Mouse (Mus musculus) forebrain, postnatal 0 days (tissue): ENCODE data around the gene Ifna4. TPM values are rescaled to one million over a fixed set of nuclear protein-coding genes. Genes with fewer than 3 reads are reported as not detected.

ENCODE experiments used
- ATAC-seq: fragments of 200-750 bp; cut with Nextera tagmentation; 2 replicates; pipeline ENCODE4 v1.8.0; 2017; ENCODE audit warnings: mild to moderate bottlenecking, moderate library complexity
- DNase-seq: peaks from one replicate; pipeline ENCODE4 v3.0.0-alpha.2; 2015
- H3K27ac ChIP-seq: fragments of 300-500 bp; sonication (generic); 2 replicates; pipeline ENCODE4 v1.5.1; 2014; ENCODE audit warnings: low read depth, mild to moderate bottlenecking, antibody characterized with exemption, low read length, moderate library complexity, mixed read lengths
- H3K27me3 ChIP-seq: fragments of 300-500 bp; sonication (generic); 2 replicates; pipeline ENCODE4 v1.6.1; 2014; ENCODE audit warnings: mild to moderate bottlenecking, low read length, mixed read lengths; ENCODE audit not compliant: insufficient read depth
- H3K36me3 ChIP-seq: fragments of 300-500 bp; sonication (generic); 2 replicates; pipeline ENCODE4 v1.6.1; 2014; ENCODE audit warnings: mild to moderate bottlenecking, moderate library complexity; ENCODE audit not compliant: insufficient read depth
- H3K4me1 ChIP-seq: fragments of 300-500 bp; sonication (generic); 2 replicates; pipeline ENCODE4 v1.6.1; 2014; ENCODE audit warnings: antibody characterized with exemption; ENCODE audit not compliant: insufficient read depth
- H3K4me2 ChIP-seq: fragments of 300-500 bp; sonication (generic); 2 replicates; pipeline ENCODE4 v1.6.1; 2014; ENCODE audit warnings: low read depth, mild to moderate bottlenecking, moderate library complexity
- H3K4me3 ChIP-seq: fragments of 300-500 bp; sonication (generic); 2 replicates; pipeline ENCODE4 v1.5.1; 2014; ENCODE audit warnings: low read depth, low read length, mixed read lengths
- H3K9ac ChIP-seq: fragments of 300-500 bp; sonication (generic); 2 replicates; pipeline ENCODE4 v1.6.1; 2014; ENCODE audit warnings: mild to moderate bottlenecking
- H3K9me3 ChIP-seq: fragments of 300-500 bp; sonication (generic); 2 replicates; pipeline ENCODE4 v1.6.1; 2016; ENCODE audit warnings: low read length
- CTCF ChIP-seq: sonication (generic); IDR thresholded peaks from 2 replicates; pipeline ENCODE4 v1.5.1; 2016; ENCODE audit warnings: antibody characterized with exemption, control low read depth, low read depth
- WGBS: fragments of 180-500 bp; shearing (Covaris S2); extraction: QIAGEN DNeasy Blood & Tissue Kit; methylation state at CpG from one replicate; pipeline ENCODE4 v1.1.7; 2014; 5-methylcytosine and 5-hydroxymethylcytosine counted together
- polyA plus RNA-seq: library from polyadenylated mRNA; unstranded; fragments of >200 nt; fragmentation: Nextera tagmentation; extraction: Ambion mirVana; gene quantifications from 2 replicates; pipeline ENCODE4 v1.2.1, GENCODE M21; 2015
- total RNA-seq: library from RNA; depleted of rRNA; stranded (reverse); fragments of >200 nt; gene quantifications from 2 replicates; pipeline ENCODE4 v1.2.3, GENCODE M21; 2014

The Ifna4 gene
- total and polyA plus RNA-seq, 2 experiments from 2014 or later, result not detected

- ATAC-seq, result no peak
- no peak overlapping the region for H3K27ac ChIP-seq
- no peaks in the 10 kb centered on the region for H3K27me3 ChIP-seq
- WGBS, result 40% methylated on average over 2 of the region's 2 CpGs
- DNase-seq, result no peak
- H3K9ac ChIP-seq, result no peak overlapping the region
- H3K9me3 ChIP-seq, result no peaks in the 10 kb centered on the region
- H3K4me1 ChIP-seq, result no peaks in the 10 kb centered on the region
- peak; percentile 36; the same call in 1 of the 2 replicates for TF ChIP-seq CTCF
- no peak overlapping the region for H3K4me2 ChIP-seq
- no peak overlapping the region for H3K4me3 ChIP-seq
- no peaks in the 10 kb centered on the region for H3K36me3 ChIP-seq
Measured at GRCm38 (mm10) chr4:88845334-88845733, 3.7 kb downstream of the Ifna4 start.

- no peaks in the 10 kb centered on the region for H3K9me3 ChIP-seq
- TF ChIP-seq CTCF, result no peak
- H3K36me3 ChIP-seq, result no peaks in the 10 kb centered on the region
- no peak for DNase-seq
- H3K4me1 ChIP-seq, result no peaks in the 10 kb centered on the region
- no peak within 1 kb of the TSS for H3K4me3 ChIP-seq
- no peak within 1 kb of the TSS for H3K4me2 ChIP-seq
- H3K27ac ChIP-seq, result no peak within 1 kb of the TSS
- WGBS, result 37% methylated on average over 1 of the region's 1 CpGs
- no peak for ATAC-seq
- H3K9ac ChIP-seq, result no peak within 1 kb of the TSS
- no peaks in the 10 kb centered on the region for H3K27me3 ChIP-seq
Measured at GRCm38 (mm10) chr4:88849698-88850097, 8.0 kb downstream of the Ifna4 start, which contains the start of gene Ifna1. Gene Ifna1, plus strand, starts transcription at chr4:88850087.

- Histone ChIP-seq H3K9me3 (no peaks in the 10 kb centered on the region), H3K4me2 (no peak overlapping the region), H3K27me3 (no peaks in the 10 kb centered on the region), H3K4me1 (no peaks in the 10 kb centered on the region), H3K27ac (no peak overlapping the region), H3K4me3 (no peak overlapping the region), H3K9ac (no peak overlapping the region), H3K36me3 (no peaks in the 10 kb centered on the region)
- WGBS, result 15% methylated on average over 4 of the region's 4 CpGs
- ATAC-seq (no peak), DNase-seq (no peak)
- TF ChIP-seq CTCF, result no peak
Measured at GRCm38 (mm10) chr4:88851026-88851763, 9.5 kb downstream of the Ifna4 start.

GRCm38 (mm10) chr4:88859214-88859613, 17.6 kb downstream of the Ifna4 start:
- no peak overlapping the region for H3K27ac ChIP-seq
- ATAC-seq (no peak), DNase-seq (no peak)
- H3K4me1 ChIP-seq, result no peaks in the 10 kb centered on the region
- no peaks in the 10 kb centered on the region for H3K27me3 ChIP-seq
- no peak overlapping the region for H3K9ac ChIP-seq
- H3K36me3 ChIP-seq, result no peaks in the 10 kb centered on the region
- H3K4me3 ChIP-seq, result no peak overlapping the region
- TF ChIP-seq CTCF, result no peak
- H3K4me2 ChIP-seq, result no peak overlapping the region
- no peaks in the 10 kb centered on the region for H3K9me3 ChIP-seq

GRCm38 (mm10) chr4:88863309-88863708, 21.6 kb downstream of the Ifna4 start:
- TF ChIP-seq CTCF, result no peak
- DNase-seq (no peak), ATAC-seq (no peak)
- H3K4me3 ChIP-seq, result no peak overlapping the region
- no peak overlapping the region for H3K9ac ChIP-seq
- WGBS, result 7% methylated on average over 7 of the region's 7 CpGs
- H3K36me3 ChIP-seq, result no peaks in the 10 kb centered on the region
- H3K9me3 ChIP-seq, result no peaks in the 10 kb centered on the region
- no peaks in the 10 kb centered on the region for H3K4me1 ChIP-seq
- no peaks in the 10 kb centered on the region for H3K27me3 ChIP-seq
- no peak overlapping the region for H3K27ac ChIP-seq
- H3K4me2 ChIP-seq, result no peak overlapping the region

GRCm38 (mm10) chr4:88864599-88864998, 22.9 kb downstream of the Ifna4 start:
- 75% methylated on average over 9 of the region's 9 CpGs for WGBS
- no peak overlapping the region for H3K27ac ChIP-seq
- TF ChIP-seq CTCF, result no peak
- H3K4me3 ChIP-seq, result no peak overlapping the region
- H3K9ac ChIP-seq, result no peak overlapping the region
- no peaks in the 10 kb centered on the region for H3K36me3 ChIP-seq
- H3K4me1 ChIP-seq, result no peaks in the 10 kb centered on the region
- DNase-seq, result no peak
- H3K9me3 ChIP-seq, result no peaks in the 10 kb centered on the region
- no peak for ATAC-seq
- H3K4me2 ChIP-seq, result no peak overlapping the region
- no peaks in the 10 kb centered on the region for H3K27me3 ChIP-seq

- no peak for ATAC-seq
- H3K4me2 ChIP-seq, result no peak overlapping the region
- TF ChIP-seq CTCF, result no peak
- H3K36me3 ChIP-seq, result no peaks in the 10 kb centered on the region
- H3K27me3 ChIP-seq, result no peaks in the 10 kb centered on the region
- DNase-seq, result no peak
- H3K4me3 ChIP-seq, result no peak overlapping the region
- no peak overlapping the region for H3K27ac ChIP-seq
- H3K4me1 ChIP-seq, result no peaks in the 10 kb centered on the region
- 66% methylated on average over 6 of the region's 6 CpGs for WGBS
- H3K9me3 ChIP-seq, result no peaks in the 10 kb centered on the region
- H3K9ac ChIP-seq, result no peak overlapping the region
Measured at GRCm38 (mm10) chr4:88865011-88865569, 23.4 kb downstream of the Ifna4 start.
